Mouse (Mus musculus) myocyte (in vitro differentiated cells): Measurements from ENCODE around the gene Ifna2. TPM values are rescaled to one million over a fixed set of nuclear protein-coding genes. Genes with fewer than 3 reads are reported as not detected.

ENCODE experiments used
- H3K27me3 ChIP-seq: one replicate; pipeline ENCODE4 v1.6.1; 2011; ENCODE audit not compliant: control insufficient read depth, insufficient read depth, insufficient read length
- H3K36me3 ChIP-seq: one replicate; pipeline ENCODE4 v1.6.1; 2011; ENCODE audit not compliant: control insufficient read depth, insufficient read depth
- H3K4me2 ChIP-seq: one replicate; pipeline ENCODE4 v1.6.1; 2011; ENCODE audit warnings: low read depth, control low read depth
- H3K4me3 ChIP-seq: one replicate; pipeline ENCODE4 v1.5.1; 2011; ENCODE audit warnings: mild to moderate bottlenecking, control low read depth, moderate library complexity
- H3K79me2 ChIP-seq: one replicate; pipeline ENCODE4 v1.6.1; 2011; ENCODE audit not compliant: control insufficient read depth, insufficient read depth
- H3ac ChIP-seq: one replicate; pipeline ENCODE4 v1.6.1; 2011; ENCODE audit not compliant: control insufficient read depth, insufficient read length
- CEBPB ChIP-seq: IDR thresholded peaks from 2 replicates; pipeline ENCODE4 v1.6.1; 2011; ENCODE audit warnings: mild to moderate bottlenecking, moderate library complexity; ENCODE audit not compliant: poor library complexity, insufficient read depth, severe bottlenecking
- E2F4 ChIP-seq: IDR thresholded peaks from one replicate; pipeline ENCODE4 v1.6.1; 2011; ENCODE audit warnings: mild to moderate bottlenecking, control low read depth, moderate library complexity; ENCODE audit not compliant: insufficient read depth
- MAX ChIP-seq: IDR thresholded peaks from one replicate; pipeline ENCODE4 v1.6.1; 2011; ENCODE audit warnings: low read depth, mild to moderate bottlenecking, control low read depth
- MYOD1 ChIP-seq, 3 experiments: IDR thresholded peaks; one replicate each; pipeline ENCODE4 v1.6.1; 2011; ENCODE audit warnings: control low read depth in 2 of 3, low read depth in 2 of 3, mild to moderate bottlenecking in 2 of 3, moderate library complexity in 1 of 3; ENCODE audit not compliant: insufficient read length in 2 of 3, control insufficient read depth in 1 of 3
- MYOG ChIP-seq, 3 experiments: IDR thresholded peaks; one replicate each; pipeline ENCODE4 v1.6.1; 2011; ENCODE audit warnings: control low read depth in 2 of 3, low read depth in 2 of 3, mild to moderate bottlenecking in 2 of 3; ENCODE audit not compliant: insufficient read length in 2 of 3, control insufficient read depth in 1 of 3, insufficient read depth in 1 of 3
- POLR2A ChIP-seq: IDR thresholded peaks from one replicate; pipeline ENCODE4 v1.6.1; 2011; ENCODE audit warnings: low read depth, mild to moderate bottlenecking, control low read depth, moderate library complexity; ENCODE audit not compliant: insufficient read length
- POLR2AphosphoS2 ChIP-seq: IDR thresholded peaks from one replicate; pipeline ENCODE4 v1.6.1; 2011; ENCODE audit warnings: low read depth, control low read depth; ENCODE audit not compliant: insufficient read length
- REST ChIP-seq: IDR thresholded peaks from one replicate; pipeline ENCODE4 v1.6.1; 2011; ENCODE audit warnings: mild to moderate bottlenecking, control low read depth, moderate library complexity; ENCODE audit not compliant: insufficient read depth, insufficient read length
- SRF ChIP-seq: IDR thresholded peaks from one replicate; pipeline ENCODE4 v1.6.1; 2011; ENCODE audit warnings: low read depth; ENCODE audit not compliant: control insufficient read depth, insufficient read length
- TCF12 ChIP-seq: IDR thresholded peaks from one replicate; pipeline ENCODE4 v1.6.1; 2011; ENCODE audit warnings: mild to moderate bottlenecking, control low read depth; ENCODE audit not compliant: poor library complexity, insufficient read depth, severe bottlenecking
- TCF3 ChIP-seq: IDR thresholded peaks from one replicate; pipeline ENCODE4 v1.6.1; 2011; ENCODE audit warnings: low read depth, control low read depth; ENCODE audit not compliant: insufficient read length
- USF1 ChIP-seq: IDR thresholded peaks from one replicate; pipeline ENCODE4 v1.6.1; 2011; ENCODE audit warnings: low read depth, mild to moderate bottlenecking, control low read depth, moderate library complexity
- polyA plus RNA-seq: library from polyadenylated mRNA; unstranded; fragments of >200 nt; fragmentation: generic; extraction: Trizol; gene quantifications from one replicate; pipeline ENCODE4 v1.2.1, GENCODE M21; 2012; ENCODE audit warnings: missing spikeins

Ifna2 gene
- polyA plus RNA-seq, 1 experiment: not detected

DNA sequence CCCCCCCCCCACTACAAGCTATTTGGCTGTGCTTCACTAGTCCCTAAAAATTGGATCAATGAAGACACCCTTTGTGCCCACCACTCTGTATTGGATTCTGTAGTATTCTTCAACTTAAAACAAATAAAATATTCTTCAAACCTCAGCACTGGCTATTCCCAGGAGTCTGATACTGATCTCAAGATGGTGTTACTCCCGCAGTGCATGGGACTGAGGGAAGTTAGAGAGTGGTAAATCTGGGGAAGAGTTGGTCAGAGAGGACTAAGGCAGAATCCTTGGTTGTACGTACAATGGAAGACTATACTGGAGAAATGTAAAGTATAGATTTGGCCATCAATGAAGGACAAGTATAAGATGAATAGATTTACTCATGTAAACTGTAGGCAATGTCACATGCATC is 41.2 kb downstream of the Ifna2 start:
- Histone ChIP-seq H3K36me3 (no peaks in the 10 kb centered on the region), H3ac (no peak overlapping the region), H3K4me3 (no peak overlapping the region), H3K27me3 (no peaks in the 10 kb centered on the region), H3K4me2 (no peak overlapping the region), H3K79me2 (no peaks in the 10 kb centered on the region)
- no peak for TF ChIP-seq POLR2AphosphoS2
- no peak for TF ChIP-seq E2F4
- TF ChIP-seq MAX: no peak
- TF ChIP-seq MYOG (IDR thresholded peaks at IDR 0.05; ENCODE audit: control insufficient read depth in 1 of 3, insufficient read depth in 1 of 3, insufficient read length in 2 of 3, low read depth in 2 of 3): no peak
- TF ChIP-seq POLR2A: no peak
- no peak for TF ChIP-seq TCF12
- TF ChIP-seq SRF: no peak
- TF ChIP-seq MYOD1 (IDR thresholded peaks at IDR 0.05; ENCODE audit: control insufficient read depth in 1 of 3, insufficient read length in 2 of 3, low read depth in 2 of 3): no peak
- no peak for TF ChIP-seq TCF3
- no peak for TF ChIP-seq CEBPB
- TF ChIP-seq USF1: no peak
- TF ChIP-seq REST: no peak

DNA sequence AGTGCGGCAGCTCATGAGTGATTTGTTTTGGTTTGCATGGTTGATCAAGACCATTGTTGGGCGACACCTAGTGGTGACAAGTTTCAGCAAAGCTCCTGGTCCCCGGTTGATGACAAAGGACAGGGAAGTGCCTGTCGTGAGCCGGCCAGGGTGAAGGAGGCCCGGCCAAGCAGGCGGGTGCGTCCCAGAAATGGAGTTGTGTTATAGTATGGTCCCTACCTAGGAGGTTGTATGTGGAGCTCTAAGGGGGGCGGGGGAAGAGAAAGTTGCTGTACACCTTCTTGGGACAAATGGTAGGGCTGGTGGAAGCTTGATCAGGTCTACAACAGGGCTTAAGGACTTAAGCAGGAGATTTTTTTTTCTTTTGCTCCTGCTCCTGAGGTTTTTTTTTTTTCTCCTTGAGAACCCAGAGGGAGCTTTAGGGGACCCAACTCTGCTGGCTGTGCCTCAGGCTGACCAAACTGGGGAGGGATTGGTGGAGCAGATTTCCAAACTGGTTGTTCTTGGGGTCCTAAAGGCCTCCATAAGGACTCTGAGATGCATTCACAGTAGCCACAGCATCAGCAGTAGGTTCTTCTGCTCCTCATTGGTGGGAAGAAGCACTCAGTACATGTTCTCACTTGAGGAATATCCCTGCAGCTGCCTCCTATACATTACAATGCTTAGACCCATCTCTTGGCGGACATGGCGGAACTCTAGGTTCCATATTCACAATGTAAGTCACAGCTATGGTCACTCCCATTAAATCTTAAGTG is 42.5 kb downstream of the Ifna2 start:
- TF ChIP-seq SRF: no peak
- TF ChIP-seq CEBPB: no peak
- TF ChIP-seq TCF12: no peak
- no peak for TF ChIP-seq POLR2A
- no peak for TF ChIP-seq MYOG (IDR thresholded peaks at IDR 0.05; ENCODE audit: control insufficient read depth in 1 of 3, insufficient read depth in 1 of 3, insufficient read length in 2 of 3, low read depth in 2 of 3)
- no peak for TF ChIP-seq POLR2AphosphoS2
- no peak for TF ChIP-seq E2F4
- Histone ChIP-seq H3ac (no peak overlapping the region), H3K27me3 (no peaks in the 10 kb centered on the region), H3K4me3 (peak overlapping the region; percentile 32), H3K79me2 (no peaks in the 10 kb centered on the region), H3K36me3 (no peaks in the 10 kb centered on the region), H3K4me2 (peak overlapping the region; percentile 82)

DNA sequence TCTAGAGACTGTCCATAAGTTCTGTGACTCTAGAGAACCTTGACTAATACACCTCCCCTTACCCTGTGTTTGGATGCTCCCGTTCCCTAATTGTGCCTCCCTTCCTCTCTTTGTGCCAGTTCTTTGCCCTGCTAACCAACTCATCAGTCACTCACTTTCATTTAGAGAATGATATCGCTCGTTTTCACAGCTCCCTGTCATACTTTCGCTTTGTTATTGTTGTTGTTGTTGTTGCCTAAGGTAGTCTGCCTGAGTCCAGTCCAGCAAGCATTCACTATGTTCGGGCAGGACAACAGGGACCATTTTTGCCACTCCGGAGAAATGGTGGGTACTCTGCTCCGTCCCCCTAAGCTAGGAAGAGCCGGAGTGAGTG is 43.0 kb downstream of the Ifna2 start:
- no peaks in the 10 kb centered on the region for H3K79me2 ChIP-seq
- no peaks in the 10 kb centered on the region for H3K27me3 ChIP-seq
- TF ChIP-seq TCF12 (no peak), USF1 (no peak), POLR2A (no peak)
- no peaks in the 10 kb centered on the region for H3K36me3 ChIP-seq
- peak overlapping the region; percentile 32 for H3K4me3 ChIP-seq
- no peak overlapping the region for H3ac ChIP-seq
- H3K4me2 ChIP-seq: peak overlapping the region; percentile 82

DNA sequence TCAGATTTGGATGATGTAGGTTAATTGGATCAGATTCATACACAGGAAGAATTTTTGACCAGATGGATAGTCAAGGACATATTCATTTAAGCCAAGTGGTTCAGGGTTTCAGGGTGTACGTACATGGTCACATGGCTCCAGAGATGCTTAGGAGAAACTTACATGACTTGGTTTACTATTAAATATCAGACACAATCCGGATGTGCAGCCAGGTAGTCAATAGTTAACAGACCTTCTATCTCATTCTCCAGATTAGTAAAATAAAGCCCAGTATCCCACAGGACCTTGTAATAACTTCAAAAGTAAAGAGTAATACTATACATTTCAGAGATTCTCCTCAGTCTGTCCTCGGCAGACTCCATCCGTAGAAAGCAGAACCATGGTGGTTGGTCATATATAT is 49.4 kb downstream of the Ifna2 start, which contains the start of gene C87499:
Gene C87499 (minus strand): TSS at position 101 of the 400 bp plus-strand sequence.
- Histone ChIP-seq H3K79me2 (no peaks in the 10 kb centered on the region), H3K4me3 (no peak within 1 kb of the TSS), H3ac (no peak within 1 kb of the TSS), H3K4me2 (no peak within 1 kb of the TSS), H3K27me3 (no peaks in the 10 kb centered on the region), H3K36me3 (no peaks in the 10 kb centered on the region)
- no peak for TF ChIP-seq REST
- TF ChIP-seq MAX: no peak
- no peak for TF ChIP-seq TCF12
- TF ChIP-seq USF1: no peak
- TF ChIP-seq SRF: no peak
- TF ChIP-seq CEBPB: no peak
- no peak for TF ChIP-seq MYOD1 (IDR thresholded peaks at IDR 0.05; ENCODE audit: control insufficient read depth in 1 of 3, insufficient read length in 2 of 3, low read depth in 2 of 3)
- TF ChIP-seq E2F4: no peak
- TF ChIP-seq TCF3: no peak
- TF ChIP-seq POLR2A: no peak
- no peak for TF ChIP-seq MYOG (IDR thresholded peaks at IDR 0.05; ENCODE audit: control insufficient read depth in 1 of 3, insufficient read depth in 1 of 3, insufficient read length in 2 of 3, low read depth in 2 of 3)

Other genes with a start within 250 kb of the Ifna2 start
- 2.4 TPM for gene Hacd4, start 245.0 kb downstream of the Ifna2 start, polyA plus RNA-seq
- gene Ifnb1, start 161.1 kb downstream of the Ifna2 start, polyA plus RNA-seq: not detected
- not detected for gene Ifna15, start 125.7 kb downstream of the Ifna2 start, polyA plus RNA-seq
- not detected for gene Ifna14, start 112.1 kb downstream of the Ifna2 start, polyA plus RNA-seq
- gene Ifna9, start 91.5 kb downstream of the Ifna2 start, polyA plus RNA-seq: not detected
- not detected for gene Ifna12, start 80.5 kb downstream of the Ifna2 start, polyA plus RNA-seq
- gene C87499, start 49.5 kb downstream of the Ifna2 start, polyA plus RNA-seq: not detected
- gene Ifna13, start 39.5 kb downstream of the Ifna2 start, polyA plus RNA-seq: not detected
- not detected for gene Ifna16, start 7.0 kb downstream of the Ifna2 start, polyA plus RNA-seq
- not detected for gene Ifnab, start 7.4 kb upstream of the Ifna2 start, polyA plus RNA-seq
- gene Gm26566, start 37.9 kb upstream of the Ifna2 start, polyA plus RNA-seq: 2.0 TPM
- gene Klhl9, start 38.6 kb upstream of the Ifna2 start, polyA plus RNA-seq: 12.0 TPM
- not detected for gene Gm13271, start 71.0 kb upstream of the Ifna2 start, polyA plus RNA-seq
- gene Gm13283, start 76.2 kb upstream of the Ifna2 start, polyA plus RNA-seq: not detected
- 1.0 TPM for gene Gm13290, start 89.9 kb upstream of the Ifna2 start, polyA plus RNA-seq
- not detected for gene Gm13289, start 93.0 kb upstream of the Ifna2 start, polyA plus RNA-seq
- gene Gm13272, start 95.9 kb upstream of the Ifna2 start, polyA plus RNA-seq: 0.19 TPM
- gene Ifnz, start 98.2 kb upstream of the Ifna2 start, polyA plus RNA-seq: not detected
- 0.73 TPM for gene Gm13276, start 101.8 kb upstream of the Ifna2 start, polyA plus RNA-seq
- gene Gm13277, start 104.7 kb upstream of the Ifna2 start, polyA plus RNA-seq: not detected
- not detected for gene Gm13278, start 107.6 kb upstream of the Ifna2 start, polyA plus RNA-seq
- gene Gm13275, start 110.6 kb upstream of the Ifna2 start, polyA plus RNA-seq: 0.35 TPM
- gene Gm13279, start 113.5 kb upstream of the Ifna2 start, polyA plus RNA-seq: not detected
- gene Gm13285, start 115.8 kb upstream of the Ifna2 start, polyA plus RNA-seq: not detected
- gene Gm13287, start 119.3 kb upstream of the Ifna2 start, polyA plus RNA-seq: 0.35 TPM
- gene Gm13288, start 121.6 kb upstream of the Ifna2 start, polyA plus RNA-seq: 0.14 TPM
- not detected for gene Ifna7, start 132.3 kb upstream of the Ifna2 start, polyA plus RNA-seq
- not detected for gene Ifna11, start 136.0 kb upstream of the Ifna2 start, polyA plus RNA-seq
- not detected for gene Ifna6, start 143.5 kb upstream of the Ifna2 start, polyA plus RNA-seq
- not detected for gene Ifna5, start 151.6 kb upstream of the Ifna2 start, polyA plus RNA-seq
- gene Ifna4, start 157.9 kb upstream of the Ifna2 start, polyA plus RNA-seq: not detected
- not detected for gene Ifna1, start 166.2 kb upstream of the Ifna2 start, polyA plus RNA-seq
- gene Ifne, start 196.3 kb upstream of the Ifna2 start, polyA plus RNA-seq: not detected